Mouse (Mus musculus) liver, embryonic 14.5 days (tissue): ENCODE data around the gene Lce1c.

Experiments
- CTCF ChIP-seq: IDR thresholded peaks from 2 replicates; pipeline ENCODE4 v1.5.1; 2016; ENCODE audit warnings: antibody characterized with exemption, low read depth, control low read depth
- EP300 ChIP-seq: IDR thresholded peaks from 2 replicates; pipeline ENCODE4 v1.6.1; 2016; ENCODE audit warnings: antibody characterized with exemption, low read depth

DNA sequence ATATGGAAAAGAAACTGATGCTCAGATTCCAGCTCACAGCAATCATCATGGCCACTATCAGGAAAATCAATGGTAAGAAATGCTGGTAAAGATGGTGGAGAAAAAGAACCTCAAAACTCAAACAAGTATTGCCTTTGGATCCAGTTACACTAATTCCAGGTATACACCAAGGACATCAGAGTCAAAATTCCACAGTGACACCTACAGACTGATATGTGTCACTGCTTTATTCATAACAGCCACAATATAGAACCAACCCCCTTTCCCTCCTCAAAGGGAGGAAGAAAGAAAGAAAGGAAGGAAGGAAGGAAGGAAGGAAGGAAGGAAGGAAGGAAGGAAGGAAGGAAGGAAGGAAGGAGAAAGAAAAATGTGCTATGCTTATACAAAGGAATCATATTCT lies 36.1 kb downstream of the Lce1c start:
- TF ChIP-seq EP300 = no peak
- no peak for TF ChIP-seq CTCF
